Mouse (Mus musculus) MEL (cell line): ENCODE results near the gene Parp16. TPM values are rescaled to one million over a fixed set of nuclear protein-coding genes. Genes with fewer than 3 reads are reported as not detected.

Source experiments
- DNase-seq: peaks from one replicate; pipeline ENCODE4 v3.0.0; 2011; ENCODE audit warnings: low read depth, low spot score
- H3K27ac ChIP-seq: 2 replicates; pipeline ENCODE4 v1.5.1; 2012; ENCODE audit warnings: low read depth, mild to moderate bottlenecking, control low read depth, low read length, moderate library complexity; ENCODE audit not compliant: control insufficient read depth
- H3K27me3 ChIP-seq, 2 experiments: fragments of 150-350 bp in 1 of 2; sonication (generic) in 1 of 2; 2 replicates each; pipeline ENCODE4 v1.6.1; 2012; ENCODE audit warnings: low read length in 2 of 2, mild to moderate bottlenecking in 2 of 2, improper control_type of control experiment in 1 of 2, moderate library complexity in 1 of 2; ENCODE audit not compliant: insufficient read depth in 2 of 2, control insufficient read depth in 1 of 2
- H3K36me3 ChIP-seq, 2 experiments: 2 replicates each; pipeline ENCODE4 v1.6.1; 2012 to 2014; ENCODE audit warnings: low read length in 2 of 2, improper control_type of control experiment in 1 of 2, inconsistent platforms in 1 of 2, mild to moderate bottlenecking in 1 of 2; ENCODE audit not compliant: insufficient read depth in 2 of 2, control insufficient read depth in 1 of 2
- H3K4me1 ChIP-seq, 2 experiments: fragments of 150-350 bp in 1 of 2; sonication (generic) in 1 of 2; 2 replicates each; pipeline ENCODE4 v1.6.1; 2012; ENCODE audit warnings: low read length in 2 of 2, improper control_type of control experiment in 1 of 2, mild to moderate bottlenecking in 1 of 2; ENCODE audit not compliant: insufficient read depth in 2 of 2, control insufficient read depth in 1 of 2
- H3K4me3 ChIP-seq, 2 experiments: fragments of 150-350 bp in 1 of 2; sonication (generic) in 1 of 2; 2 replicates each; pipeline ENCODE4 v1.5.1; 2012; ENCODE audit warnings: low read depth in 2 of 2, low read length in 2 of 2, mild to moderate bottlenecking in 2 of 2, moderate library complexity in 2 of 2, control low read depth in 1 of 2, improper control_type of control experiment in 1 of 2; ENCODE audit not compliant: control insufficient read depth in 1 of 2, insufficient read depth in 1 of 2
- H3K79me2 ChIP-seq: 2 replicates; pipeline ENCODE4 v1.6.1; 2012; ENCODE audit warnings: mild to moderate bottlenecking, low read length, moderate library complexity; ENCODE audit not compliant: control insufficient read depth, poor library complexity, insufficient read depth
- H3K9ac ChIP-seq: 2 replicates; pipeline ENCODE4 v1.6.1; 2012; ENCODE audit warnings: low read depth, mild to moderate bottlenecking, control low read depth, low read length, moderate library complexity; ENCODE audit not compliant: control insufficient read depth, poor library complexity, severe bottlenecking
- H3K9me3 ChIP-seq: fragments of 150-350 bp; sonication (generic); replicated peaks from 2 replicates; pipeline ENCODE4 v1.6.1; 2012; ENCODE audit warnings: mild to moderate bottlenecking, low read length, improper control_type of control experiment, moderate library complexity; ENCODE audit not compliant: insufficient read depth
- CHD1 ChIP-seq: IDR thresholded peaks from 2 replicates; pipeline ENCODE4 v1.6.1; 2012; ENCODE audit warnings: low read depth, mild to moderate bottlenecking, inconsistent platforms, low read length, improper control_type of control experiment
- CTCF ChIP-seq, 3 experiments: IDR thresholded peaks in 2 of 3; conservative IDR thresholded peaks in 1 of 3; 2 replicates each; pipeline ENCODE4 v1.5.1; 2011 to 2012; ENCODE audit warnings: low read length in 3 of 3, low read depth in 2 of 3, mild to moderate bottlenecking in 2 of 3, improper control_type of control experiment in 1 of 3, inconsistent platforms in 1 of 3, mixed read lengths in 1 of 3, moderate library complexity in 1 of 3; ENCODE audit not compliant: control insufficient read depth in 1 of 3, insufficient read depth in 1 of 3, poor library complexity in 1 of 3, severe bottlenecking in 1 of 3
- E2F4 ChIP-seq: IDR thresholded peaks from 2 replicates; pipeline ENCODE4 v1.6.1; 2011; ENCODE audit warnings: low read depth, low read length, improper control_type of control experiment, borderline replicate concordance
- GABPA ChIP-seq: IDR thresholded peaks from 2 replicates; pipeline ENCODE4 v1.6.1; 2012; ENCODE audit warnings: low read depth, mild to moderate bottlenecking, inconsistent platforms, low read length, improper control_type of control experiment, moderate library complexity
- GATA1 ChIP-seq: IDR thresholded peaks from 2 replicates; pipeline ENCODE4 v1.6.1; 2011; ENCODE audit warnings: low read depth, low read length, improper control_type of control experiment
- MAZ ChIP-seq: IDR thresholded peaks from 2 replicates; pipeline ENCODE4 v1.6.1; 2012; ENCODE audit warnings: low read depth, mild to moderate bottlenecking, inconsistent platforms, low read length, improper control_type of control experiment
- MYC ChIP-seq: IDR thresholded peaks from 2 replicates; pipeline ENCODE4 v1.6.1; 2011; ENCODE audit warnings: low read depth, mild to moderate bottlenecking, low read length, improper control_type of control experiment, moderate library complexity
- NELFE ChIP-seq: IDR thresholded peaks from 2 replicates; pipeline ENCODE4 v1.6.1; 2011; ENCODE audit warnings: low read depth, low read length, improper control_type of control experiment
- POLR2AphosphoS2 ChIP-seq: IDR thresholded peaks from 2 replicates; pipeline ENCODE4 v1.6.1; 2011; ENCODE audit warnings: low read length, improper control_type of control experiment
- POLR2AphosphoS5 ChIP-seq: IDR thresholded peaks from 2 replicates; pipeline ENCODE4 v1.6.1; 2012; ENCODE audit warnings: low read depth, borderline replicate concordance, mild to moderate bottlenecking, inconsistent platforms, low read length, moderate library complexity, mixed read lengths
- RAD21 ChIP-seq: IDR thresholded peaks from 2 replicates; pipeline ENCODE4 v1.6.1; 2011; ENCODE audit warnings: mild to moderate bottlenecking, low read depth, low read length, improper control_type of control experiment
- SMC3 ChIP-seq: IDR thresholded peaks from 2 replicates; pipeline ENCODE4 v1.6.1; 2011; ENCODE audit warnings: low read depth, low read length, improper control_type of control experiment
- TAL1 ChIP-seq: IDR thresholded peaks from 2 replicates; pipeline ENCODE4 v1.6.1; 2012; ENCODE audit warnings: mild to moderate bottlenecking, inconsistent platforms, low read length, moderate library complexity, mixed read lengths
- UBTF ChIP-seq: IDR thresholded peaks from 2 replicates; pipeline ENCODE4 v1.6.1; 2012; ENCODE audit warnings: low read depth, mild to moderate bottlenecking, inconsistent platforms, low read length, improper control_type of control experiment, moderate library complexity, borderline replicate concordance; ENCODE audit not compliant: insufficient read depth
- USF1 ChIP-seq: IDR thresholded peaks from 2 replicates; pipeline ENCODE4 v1.6.1; 2014; ENCODE audit warnings: low read depth, mild to moderate bottlenecking, inconsistent platforms, low read length, improper control_type of control experiment, moderate library complexity
- USF2 ChIP-seq, 2 experiments: IDR thresholded peaks; 2 replicates each; pipeline ENCODE4 v1.6.1; 2011 to 2012; ENCODE audit warnings: improper control_type of control experiment in 2 of 2, low read length in 2 of 2, borderline replicate concordance in 1 of 2, inconsistent platforms in 1 of 2, low read depth in 1 of 2, mild to moderate bottlenecking in 1 of 2; ENCODE audit not compliant: insufficient read depth in 1 of 2
- ZKSCAN1 ChIP-seq: IDR thresholded peaks from 2 replicates; pipeline ENCODE4 v1.6.1; 2012; ENCODE audit warnings: low read depth, mild to moderate bottlenecking, inconsistent platforms, low read length, improper control_type of control experiment, moderate library complexity
- ZMIZ1 ChIP-seq: IDR thresholded peaks from 2 replicates; pipeline ENCODE4 v1.6.1; 2012; ENCODE audit warnings: low read depth, mild to moderate bottlenecking, inconsistent platforms, low read length, improper control_type of control experiment, moderate library complexity
- polyA plus RNA-seq, 2 experiments: library from polyadenylated mRNA; stranded (reverse) in 1 of 2; unstranded in 1 of 2; fragments of >175 nt in 1 of 2; fragments of >200 nt in 1 of 2; gene quantifications; 2 replicates each; pipeline versions ENCODE4 v1.2.1 to v1.2.4; 2012; ENCODE audit warnings: low replicate concordance in 2 of 2, low read depth in 1 of 2; ENCODE audit not compliant: insufficient read length in 2 of 2, insufficient read depth in 1 of 2, missing spikeins in 1 of 2
- total RNA-seq: library from RNA; depleted of rRNA; stranded (reverse); fragments of 300-350 nt; gene quantifications from 2 replicates; pipeline ENCODE4 v1.2.3, GENCODE M21; 2012

The Parp16 gene
- total and polyA plus RNA-seq, 3 experiments: 1.3 to 5.1 TPM; not detected in 1

- H3K27ac ChIP-seq: no peak overlapping the region
- TF ChIP-seq ZMIZ1: no peak
- no peak for TF ChIP-seq USF2 (IDR thresholded peaks at IDR 0.05; ENCODE audit: borderline replicate concordance in 1 of 2, insufficient read depth in 1 of 2, low read depth in 1 of 2, low read length in 2 of 2)
- no peak for TF ChIP-seq RAD21
- no peak for TF ChIP-seq POLR2AphosphoS5
- no peak for TF ChIP-seq SMC3
- no peak for TF ChIP-seq GABPA
- no peak for TF ChIP-seq POLR2AphosphoS2
- TF ChIP-seq GATA1: no peak
- TF ChIP-seq NELFE: no peak
- TF ChIP-seq MYC: no peak
- TF ChIP-seq USF1: no peak
- no peak for TF ChIP-seq UBTF
- DNase-seq: no peak
- H3K36me3 ChIP-seq: no peaks in the 10 kb centered on the region
- no peaks in the 10 kb centered on the region for H3K4me1 ChIP-seq
- H3K9me3 ChIP-seq: no peaks in the 10 kb centered on the region
- H3K79me2 ChIP-seq: no peaks in the 10 kb centered on the region
- H3K9ac ChIP-seq: no peak overlapping the region
- no peak overlapping the region for H3K4me3 ChIP-seq
- H3K27me3 ChIP-seq: peaks cover under 1 to 6% of the 10 kb centered on the region in 2 experiments
Observed at GRCm38 (mm10) chr9:65244036-65244806, 49.1 kb downstream of the Parp16 start.

DNA sequence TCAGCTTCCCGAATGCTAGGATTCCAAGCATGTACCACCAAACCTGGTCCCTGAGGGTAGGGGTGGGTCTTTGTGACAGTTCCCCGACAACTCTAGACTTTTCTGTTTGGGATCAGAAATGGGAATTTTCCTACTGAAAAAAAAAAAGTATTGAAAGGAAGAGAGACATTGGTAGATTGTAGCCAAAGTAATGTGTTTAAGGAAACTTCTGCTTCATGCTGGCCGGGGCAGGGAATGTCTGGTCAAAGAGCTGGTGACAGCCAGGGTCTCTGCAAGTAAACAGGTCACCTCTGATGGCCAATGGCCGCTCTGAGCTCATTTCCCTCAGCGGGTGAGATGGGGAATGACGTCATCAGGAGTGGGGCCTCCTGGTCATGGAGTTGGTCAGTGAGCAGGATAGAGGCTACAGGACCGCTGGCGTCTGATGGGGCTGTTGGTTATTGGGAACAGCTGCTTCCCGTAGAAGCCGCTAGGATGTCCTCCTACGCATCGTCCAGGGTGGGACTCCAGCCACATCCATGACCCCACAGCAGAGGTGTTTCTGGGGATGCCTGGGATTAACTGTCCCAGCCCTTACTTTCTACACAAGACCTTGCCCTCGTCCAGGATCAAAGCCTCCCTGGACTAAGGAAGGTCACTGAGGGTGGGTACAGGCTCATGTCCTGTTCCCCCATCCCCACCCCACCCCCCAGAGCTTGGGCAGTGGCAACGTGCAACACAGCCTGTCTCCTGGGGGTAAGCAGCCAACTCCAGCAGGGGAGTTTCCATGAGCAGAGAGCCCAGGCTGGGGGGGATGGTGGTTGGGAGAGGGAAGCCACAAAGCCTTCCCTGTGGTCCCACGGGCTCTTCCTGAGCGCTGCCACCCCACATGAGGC, 52.6 kb downstream of the Parp16 start:
- Histone ChIP-seq H3K9me3 (no peaks in the 10 kb centered on the region), H3K79me2 (no peaks in the 10 kb centered on the region)
- no peak for TF ChIP-seq CTCF (IDR thresholded peaks at IDR 0.05 in 2 of 3, conservative IDR thresholded peaks at IDR 0.05 in 1 of 3; ENCODE audit: control insufficient read depth in 1 of 3, insufficient read depth in 1 of 3, low read depth in 2 of 3, low read length in 3 of 3, poor library complexity in 1 of 3, severe bottlenecking in 1 of 3)
- no peak for TF ChIP-seq UBTF
- no peak for TF ChIP-seq MAZ
- no peak for TF ChIP-seq CHD1
- no peak for TF ChIP-seq E2F4
- no peak for TF ChIP-seq ZKSCAN1
- no peak for TF ChIP-seq TAL1
- TF ChIP-seq POLR2AphosphoS2: no peak

More for the DNA sequence above, 52.6 kb downstream of the Parp16 start:
- no peaks in the 10 kb centered on the region for H3K36me3 ChIP-seq
- no peak for DNase-seq
- no peak overlapping the region for H3K27ac ChIP-seq
- H3K9ac ChIP-seq: no peak overlapping the region
- H3K27me3 ChIP-seq: peaks cover 4 to 7% of the 10 kb centered on the region in 2 experiments
- no peaks in the 10 kb centered on the region for H3K4me1 ChIP-seq
- no peak overlapping the region for H3K4me3 ChIP-seq
